Mouse (Mus musculus): Measurements from ENCODE around the gene Shb.

DNA sequence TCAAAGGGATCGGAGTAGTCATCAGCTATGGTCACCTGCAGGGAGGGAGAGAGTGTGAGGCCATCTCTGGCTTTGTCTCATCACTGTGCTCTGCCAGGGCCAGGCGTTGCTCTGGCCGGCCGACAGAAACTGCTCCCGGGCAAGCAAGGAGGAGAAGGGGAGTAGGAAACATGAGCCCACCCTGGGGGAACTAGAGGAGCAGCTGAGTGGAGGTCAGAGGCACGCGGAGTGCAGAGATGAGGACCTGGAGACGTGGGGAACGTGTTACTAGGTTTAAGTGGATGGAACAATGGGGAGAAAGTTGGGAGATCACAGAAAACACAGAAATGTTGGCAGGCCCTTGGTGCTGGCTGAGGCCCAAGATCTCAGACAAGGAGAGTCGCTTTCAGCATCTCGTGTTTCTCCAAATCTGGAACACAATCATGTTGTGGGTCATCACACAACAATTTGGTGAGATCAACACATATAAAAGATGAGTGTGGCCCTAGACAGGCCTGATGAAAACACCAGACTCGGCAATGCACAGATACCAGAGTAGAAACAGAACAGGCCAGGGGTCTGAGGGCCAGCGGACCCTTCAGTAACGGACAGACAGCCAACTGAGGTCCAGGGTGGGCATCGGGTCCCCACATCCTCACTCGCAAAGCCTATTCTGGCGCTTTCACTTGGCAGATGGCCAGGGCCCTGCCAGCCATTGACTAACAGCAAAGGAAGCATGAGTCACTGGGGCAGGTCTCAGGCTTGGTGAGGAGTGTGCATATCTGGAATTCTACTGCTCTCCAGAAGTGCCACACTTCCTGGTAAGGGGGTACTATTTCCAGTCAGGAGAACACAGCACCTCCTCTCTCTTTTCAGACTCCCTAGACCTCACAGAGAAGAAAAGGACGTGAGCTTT lies 42.9 kb downstream of the Shb start:
- TF ChIP-seq USF1 (IDR thresholded peaks at IDR 0.05; ENCODE audit: low read depth) = no peak
- TF ChIP-seq POLR2A (IDR thresholded peaks at IDR 0.05; ENCODE audit: insufficient read length, low read depth) = peak; percentile 23
- no peak for TF ChIP-seq REST (IDR thresholded peaks at IDR 0.05; ENCODE audit: insufficient read depth, insufficient read length)
- TF ChIP-seq TCF12 (IDR thresholded peaks at IDR 0.05; ENCODE audit: insufficient read depth, poor library complexity, severe bottlenecking) = no peak
- no peak for TF ChIP-seq E2F4 (IDR thresholded peaks at IDR 0.05; ENCODE audit: insufficient read depth)
- no peak for TF ChIP-seq MAX (IDR thresholded peaks at IDR 0.05; ENCODE audit: low read depth)
- 0 out of 2 replicates have a peak, but pooled peaks have one; percentile 14 for TF ChIP-seq CEBPB (IDR thresholded peaks at IDR 0.05; ENCODE audit: insufficient read depth, poor library complexity, severe bottlenecking)
- no peak for TF ChIP-seq POLR2AphosphoS2 (IDR thresholded peaks at IDR 0.05; ENCODE audit: insufficient read length, low read depth)

All from myocyte (in vitro differentiated cells).